Mouse (Mus musculus) brain, embryonic 14.5 days (tissue): Measurements from ENCODE around the gene Hsd17b14.

ENCODE experiments used
- CTCF ChIP-seq: fragments of 200-500 bp; IDR thresholded peaks from 2 replicates; pipeline ENCODE4 v1.5.1; 2012; ENCODE audit warnings: inconsistent platforms, mild to moderate bottlenecking, moderate library complexity, borderline replicate concordance; ENCODE audit not compliant: insufficient read depth, insufficient read length; ENCODE audit errors: extremely low read depth
- POLR2A ChIP-seq: fragments of 200-500 bp; IDR thresholded peaks from 2 replicates; pipeline ENCODE4 v1.6.1; 2012; ENCODE audit warnings: mild to moderate bottlenecking, inconsistent platforms, borderline replicate concordance; ENCODE audit not compliant: poor library complexity, insufficient read depth, insufficient read length, severe bottlenecking; ENCODE audit errors: extremely low read depth

- no peak for TF ChIP-seq POLR2A
- no peak for TF ChIP-seq CTCF
Measured at GRCm38 (mm10) chr7:45538163-45539041, 16.3 kb upstream of the Hsd17b14 start.
